ENCODE assay signal across 27 mouse cellular contexts in the genomic region with DNA sequence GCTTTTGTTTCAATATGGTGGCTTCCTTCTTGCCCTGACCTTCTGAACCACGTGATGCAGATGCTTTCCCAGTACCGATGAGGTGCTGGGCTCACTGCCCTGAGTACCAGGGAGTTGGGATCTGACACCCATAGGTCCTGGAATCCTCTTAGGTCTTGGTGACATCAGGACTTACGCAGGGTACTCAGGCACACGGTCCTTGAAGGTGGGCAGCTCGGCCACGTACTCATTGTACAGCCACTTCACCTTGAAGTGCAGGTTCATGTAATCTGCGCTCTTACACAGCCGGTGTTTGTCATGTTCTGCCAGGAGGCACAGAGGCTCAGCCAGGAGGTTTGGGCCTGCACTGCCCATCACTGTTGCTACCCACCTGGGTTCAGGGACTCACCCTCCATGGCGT. TPM values are rescaled to one million over a fixed set of nuclear protein-coding genes. Genes with fewer than 3 reads are reported as not detected.
DNase-seq lines count a peak whose midpoint lies in the region; ATAC-seq lines count a peak whose summit lies in the region.
"Had no signal": no experiment of that assay in that cellular context is flagged by ENCODE, and none has a peak within 500 bp of the region (broad histone marks: within the 10 kb centered on the region; RNA-seq: fewer than 3 reads in every experiment).

No protein-coding gene starts in this region.

- H3K9ac ChIP-seq in embryonic facial prominence, embryonic 11.5 days (replicated peaks; ENCODE audit: low read length): no peak overlapping the region
- H3K9ac ChIP-seq in lung, embryonic 16.5 days (ENCODE audit: low read length): no peak overlapping the region
- H3K9ac ChIP-seq: embryonic facial prominence, embryonic 13.5 days; embryonic facial prominence, embryonic 15.5 days; forebrain, embryonic 12.5 days had no signal

- no peaks in the 10 kb centered on the region for H3K27me3 ChIP-seq in embryonic facial prominence, embryonic 11.5 days (ENCODE audit: control insufficient read depth, insufficient read depth, low read length)
- peaks cover 15% of the 10 kb centered on the region for H3K27me3 ChIP-seq in embryonic facial prominence, embryonic 10.5 days (replicated peaks; ENCODE audit: low read depth, poor library complexity, severe bottlenecking)
- no peaks in the 10 kb centered on the region for H3K27me3 ChIP-seq in lung, embryonic 16.5 days (ENCODE audit: control insufficient read depth, insufficient read depth, low read depth, low read length)
- H3K27me3 ChIP-seq: CH12.LX; embryonic facial prominence, embryonic 13.5 days; embryonic facial prominence, embryonic 15.5 days had no signal

- H3K4me3 ChIP-seq in embryonic facial prominence, embryonic 11.5 days (ENCODE audit: low read depth, low read length): no peak overlapping the region
- H3K4me3 ChIP-seq in embryonic facial prominence, embryonic 10.5 days: no peak overlapping the region
- no peak overlapping the region for H3K4me3 ChIP-seq in lung, embryonic 16.5 days (ENCODE audit: low read length)
- H3K4me3 ChIP-seq: embryonic facial prominence, embryonic 13.5 days; embryonic facial prominence, embryonic 15.5 days; erythroblast, embryonic 14.5 days; forebrain, embryonic 10.5 days; forebrain, embryonic 12.5 days had no signal

- 0 out of 2 replicates have a peak, but pooled peaks have one; percentile 49 for ATAC-seq in embryonic facial prominence, embryonic 11.5 days (replicated peaks; ENCODE audit: insufficient number of reproducible peaks, low FRiP score, low TSS enrichment, low read depth)
- peak; percentile 85 for ATAC-seq in lung, embryonic 16.5 days (ENCODE audit: low read depth)
- ATAC-seq: CD4-positive, CD25-positive, alpha-beta regulatory T cell, adult 4 months; forebrain, embryonic 14.5 days; forebrain, embryonic 16.5 days had no signal

- no peaks in the 10 kb centered on the region for H3K9me3 ChIP-seq in embryonic facial prominence, embryonic 11.5 days (replicated peaks; ENCODE audit: control insufficient read depth, low read length)
- H3K9me3 ChIP-seq in embryonic facial prominence, embryonic 10.5 days: 0 out of 2 replicates have a peak, but pooled peaks cover 2% of the 10 kb centered on the region
- no peaks in the 10 kb centered on the region for H3K9me3 ChIP-seq in lung, embryonic 16.5 days (ENCODE audit: control insufficient read depth, low read length)
- H3K9me3 ChIP-seq: embryonic facial prominence, embryonic 13.5 days; embryonic facial prominence, embryonic 15.5 days; forebrain, embryonic 10.5 days; forebrain, embryonic 12.5 days; G1E had no signal

- no peak overlapping the region for H3K27ac ChIP-seq in embryonic facial prominence, embryonic 11.5 days (replicated peaks; ENCODE audit: low read depth, low read length)
- no peak overlapping the region for H3K27ac ChIP-seq in embryonic facial prominence, embryonic 10.5 days (replicated peaks)
- no peak overlapping the region for H3K27ac ChIP-seq in lung, embryonic 16.5 days (ENCODE audit: low read length)
- H3K27ac ChIP-seq: embryonic facial prominence, embryonic 13.5 days; embryonic facial prominence, embryonic 15.5 days; forebrain, embryonic 10.5 days; forebrain, embryonic 12.5 days had no signal

- no peak for DNase-seq in embryonic facial prominence, embryonic 11.5 days (ENCODE audit: low spot score)
- DNase-seq in embryonic facial prominence, embryonic 10.5 days (ENCODE audit: low spot score): no peak
- no peak for DNase-seq in lung, postnatal 10 days
- peak; percentile 23 for DNase-seq in lung, postnatal 25 days (ENCODE audit: low spot score)
- DNase-seq in lung, postnatal 4 days: no peak
- DNase-seq: adrenal gland, adult 2 months; adrenal gland, postnatal 10 days; adrenal gland, postnatal 25 days; B cell, adult 2 months; cerebellum, adult 11 months; cerebellum, adult 18-20 months; cerebellum, adult 8-10 months; cerebellum, adult 9-11 months; cerebellum, postnatal 14 days; cerebellum, postnatal 36 days; embryo, embryonic 11 days had no signal

- H3K36me3 ChIP-seq in embryonic facial prominence, embryonic 11.5 days (replicated peaks; ENCODE audit: control insufficient read depth, insufficient read depth, low read depth, low read length): no peaks in the 10 kb centered on the region
- no peaks in the 10 kb centered on the region for H3K36me3 ChIP-seq in embryonic facial prominence, embryonic 10.5 days (replicated peaks)
- H3K36me3 ChIP-seq in lung, embryonic 16.5 days (ENCODE audit: control insufficient read depth, insufficient read depth, low read length): no peaks in the 10 kb centered on the region
- H3K36me3 ChIP-seq: embryonic facial prominence, embryonic 13.5 days; embryonic facial prominence, embryonic 15.5 days; forebrain, embryonic 10.5 days; G1E had no signal

- no peak overlapping the region for H3K4me2 ChIP-seq in embryonic facial prominence, embryonic 11.5 days (ENCODE audit: low read depth, low read length)
- H3K4me2 ChIP-seq in lung, embryonic 16.5 days (ENCODE audit: low read depth, low read length): no peak overlapping the region
- H3K4me2 ChIP-seq: embryonic facial prominence, embryonic 13.5 days; embryonic facial prominence, embryonic 15.5 days; forebrain, embryonic 12.5 days had no signal

- no peaks in the 10 kb centered on the region for H3K4me1 ChIP-seq in embryonic facial prominence, embryonic 11.5 days (ENCODE audit: control insufficient read depth, insufficient read depth, low read length)
- no peaks in the 10 kb centered on the region for H3K4me1 ChIP-seq in embryonic facial prominence, embryonic 10.5 days
- H3K4me1 ChIP-seq in lung, embryonic 16.5 days (replicated peaks; ENCODE audit: control insufficient read depth, insufficient read depth, low read length): no peaks in the 10 kb centered on the region
- H3K4me1 ChIP-seq: embryonic facial prominence, embryonic 13.5 days; embryonic facial prominence, embryonic 15.5 days; forebrain, embryonic 10.5 days; forebrain, embryonic 12.5 days had no signal

- 79% methylated on average over 9 of the region's 9 CpGs for WGBS in embryonic facial prominence, embryonic 11.5 days
- 85% methylated on average over 9 of the region's 9 CpGs for WGBS in embryonic facial prominence, embryonic 10.5 days
- WGBS in lung, embryonic 16.5 days: 61% methylated on average over 9 of the region's 9 CpGs

RNA-seq across cellular contexts. Expression of a gene that starts 26.0 kb away (rescaled TPM):
- polyA plus RNA-seq in embryonic facial prominence, embryonic 11.5 days (2014; fragmentation: Nextera tagmentation; extraction: Ambion mirVana): 1.2 and 1.7 TPM in 2 replicates
- 2.2 TPM in 2 replicates for polyA plus RNA-seq in embryonic facial prominence, embryonic 10.5 days (2016; fragmentation: Nextera tagmentation; extraction: Ambion mirVana)
- 0.67 and 0.68 TPM in 2 replicates for polyA plus RNA-seq in lung, embryonic 16.5 days (2015; fragmentation: Nextera tagmentation; extraction: Ambion mirVana)

RNA-seq across cellular contexts. Expression of a gene that starts 30.6 kb away (rescaled TPM):
- 1.2 and 1.9 TPM in 2 replicates for polyA plus RNA-seq in embryonic facial prominence, embryonic 11.5 days (2014; fragmentation: Nextera tagmentation; extraction: Ambion mirVana)
- 3.6 and 4.0 TPM in 2 replicates for polyA plus RNA-seq in embryonic facial prominence, embryonic 10.5 days (2016; fragmentation: Nextera tagmentation; extraction: Ambion mirVana)
- polyA plus RNA-seq in lung, embryonic 16.5 days (2015; fragmentation: Nextera tagmentation; extraction: Ambion mirVana): 8.9 and 9.1 TPM in 2 replicates

RNA-seq across cellular contexts. Expression of a gene that starts 34.7 kb away (rescaled TPM):
- 45.2 and 48.2 TPM in 2 replicates for polyA plus RNA-seq in embryonic facial prominence, embryonic 11.5 days (2014; fragmentation: Nextera tagmentation; extraction: Ambion mirVana)
- 52.1 and 53.7 TPM in 2 replicates for polyA plus RNA-seq in embryonic facial prominence, embryonic 10.5 days (2016; fragmentation: Nextera tagmentation; extraction: Ambion mirVana)
- polyA plus RNA-seq in lung, embryonic 16.5 days (2015; fragmentation: Nextera tagmentation; extraction: Ambion mirVana): 70.3 and 72.9 TPM in 2 replicates

RNA-seq across cellular contexts. Expression of a gene that starts 43.5 kb away (rescaled TPM):
- polyA plus RNA-seq in embryonic facial prominence, embryonic 11.5 days (2014; fragmentation: Nextera tagmentation; extraction: Ambion mirVana): 0.42 TPM in 1 of 2 replicates, not detected in the other
- 0.55 TPM in 1 of 2 replicates, not detected in the other for polyA plus RNA-seq in embryonic facial prominence, embryonic 10.5 days (2016; fragmentation: Nextera tagmentation; extraction: Ambion mirVana)
- polyA plus RNA-seq in lung, embryonic 16.5 days (2015; fragmentation: Nextera tagmentation; extraction: Ambion mirVana): 1.4 and 1.5 TPM in 2 replicates
- polyA plus RNA-seq: forebrain, embryonic 12.5 days; forebrain, embryonic 14.5 days; forebrain, embryonic 16.5 days had no signal

RNA-seq across cellular contexts. Expression of a gene that starts 48.1 kb away (rescaled TPM):
- polyA plus RNA-seq in embryonic facial prominence, embryonic 11.5 days (2014; fragmentation: Nextera tagmentation; extraction: Ambion mirVana): 2.6 and 2.7 TPM in 2 replicates
- 4.8 and 5.0 TPM in 2 replicates for polyA plus RNA-seq in embryonic facial prominence, embryonic 10.5 days (2016; fragmentation: Nextera tagmentation; extraction: Ambion mirVana)
- polyA plus RNA-seq in lung, embryonic 16.5 days (2015; fragmentation: Nextera tagmentation; extraction: Ambion mirVana): 2.7 and 3.7 TPM in 2 replicates
